Mouse (Mus musculus) heart, adult 2 months (tissue): Measurements from ENCODE around the gene Tnfaip8l1.

Experiments
- CTCF ChIP-seq: fragments of 200-600 bp; IDR thresholded peaks from 2 replicates; pipeline ENCODE4 v1.8.1; 2022; ENCODE audit warnings: antibody characterized with exemption, mild to moderate bottlenecking, moderate library complexity
- POLR2A ChIP-seq: fragments of 200-500 bp; IDR thresholded peaks from 2 replicates; pipeline ENCODE4 v1.6.1; 2011; ENCODE audit warnings: mild to moderate bottlenecking, low read depth, low read length, control low read depth; ENCODE audit not compliant: insufficient read depth

- TF ChIP-seq CTCF (no peak), POLR2A (no peak)
Observed at GRCm38 (mm10) chr17:56149897-56150296, 12.4 kb upstream of the Tnfaip8l1 start.
